Mouse (Mus musculus) kidney, postnatal 10 days (tissue): ENCODE measurements around the gene Kbtbd13.
A peak's percentile ranks its signal among the peaks of the same experiment; 100 is the strongest.

Source experiments
- DNase-seq: peaks from one replicate; pipeline ENCODE4 v3.0.0; 2021; ENCODE audit warnings: mixed read lengths

Gene Kbtbd13

DNA sequence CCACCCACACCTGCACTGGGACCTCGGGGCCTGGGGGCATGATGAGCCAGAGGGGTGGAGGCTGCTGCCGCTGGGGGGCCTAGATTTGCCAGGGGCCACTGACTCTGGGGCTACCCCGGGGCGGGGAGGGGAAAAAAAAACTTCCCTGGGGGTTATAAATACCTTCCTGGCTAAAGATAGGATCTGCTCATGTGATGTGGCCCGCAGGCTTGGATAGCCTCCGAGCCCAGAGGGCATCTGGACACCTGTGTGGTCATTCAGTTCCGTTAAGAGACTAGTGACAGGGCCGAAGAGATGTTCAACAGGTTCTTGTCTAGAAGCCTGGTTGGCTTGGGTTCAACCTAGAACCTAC is at the start of gene Kbtbd13:
TSS of gene Kbtbd13 (minus strand) at position 40 of the 352 bp plus-strand sequence.
- no peak for DNase-seq

DNA sequence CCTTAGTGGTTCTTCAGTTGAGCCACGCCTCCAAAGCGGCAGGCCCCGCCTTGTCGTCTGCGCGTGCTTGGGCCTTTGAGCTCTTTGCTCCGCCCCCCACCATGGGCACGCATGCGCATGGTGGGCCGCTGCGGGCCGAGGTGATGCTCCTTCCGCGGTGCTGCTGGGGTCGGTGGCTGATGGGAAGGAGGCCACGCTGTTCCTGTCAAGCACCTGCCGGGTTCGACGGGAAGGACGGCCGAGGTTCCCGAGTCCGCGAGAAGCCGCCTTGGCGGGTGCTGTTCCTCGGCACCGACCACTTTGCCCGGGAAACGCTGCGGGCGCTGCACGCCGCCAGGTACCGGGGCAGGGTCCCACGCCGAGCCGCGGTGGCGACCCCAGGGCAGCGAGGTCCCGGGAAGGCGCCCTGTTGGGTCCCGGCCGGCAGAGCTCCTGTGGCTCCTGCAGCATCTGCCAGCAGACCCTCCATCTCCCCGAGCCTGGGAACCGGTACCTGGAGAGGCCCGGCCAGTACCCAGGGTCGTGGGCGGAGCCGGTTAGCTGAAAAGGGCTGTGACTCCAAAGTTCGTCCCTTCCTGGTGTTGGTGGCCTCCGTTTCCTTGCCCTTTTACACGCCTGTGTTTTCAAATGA is 44.3 kb upstream of the Kbtbd13 start, which contains the start of gene Mtfmt:
TSS of gene Mtfmt (plus strand) at position 112 of the 631 bp plus-strand sequence.
- DNase-seq: peak; percentile 97

DNA sequence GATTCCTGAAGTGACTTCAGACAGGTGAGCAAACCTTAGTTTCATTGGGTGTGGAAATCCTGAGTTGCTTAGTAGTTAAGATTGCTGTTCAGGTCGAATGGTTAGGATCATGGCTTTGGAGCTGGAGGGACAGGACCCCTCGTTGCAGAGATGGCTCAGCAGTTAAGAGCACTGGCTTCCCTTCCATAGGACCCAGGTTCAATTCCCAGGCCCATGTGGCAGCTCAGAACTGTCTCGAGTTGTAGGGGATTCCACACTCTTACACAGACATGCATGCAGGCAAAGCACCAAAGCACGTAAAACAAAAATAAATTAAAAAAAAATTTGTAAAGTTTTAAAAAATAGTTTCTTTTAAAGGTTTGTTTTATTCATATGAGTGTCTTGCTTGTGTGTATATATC is 43.8 kb upstream of the Kbtbd13 start:
- no peak for DNase-seq

DNA sequence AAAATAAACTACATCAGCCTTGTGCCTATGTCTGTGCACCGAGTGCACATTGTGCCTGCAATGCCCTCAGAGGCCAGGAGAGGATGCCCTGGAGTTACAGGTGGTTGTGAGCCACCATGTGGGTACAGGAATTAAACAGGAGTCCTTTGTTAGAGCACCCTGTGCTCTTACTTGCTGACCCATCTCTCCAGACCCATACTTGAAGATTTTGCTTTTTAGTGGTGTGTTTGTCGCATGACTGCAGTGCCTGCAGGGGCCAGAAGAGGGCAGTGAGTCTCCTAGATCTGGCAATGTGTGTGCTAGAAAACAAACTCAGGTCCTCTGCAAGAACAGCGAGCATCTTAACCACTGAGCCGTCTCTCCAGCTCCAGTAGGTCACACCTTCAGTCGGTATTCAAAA is 42.7 kb upstream of the Kbtbd13 start:
- DNase-seq: peak; percentile 64

DNA sequence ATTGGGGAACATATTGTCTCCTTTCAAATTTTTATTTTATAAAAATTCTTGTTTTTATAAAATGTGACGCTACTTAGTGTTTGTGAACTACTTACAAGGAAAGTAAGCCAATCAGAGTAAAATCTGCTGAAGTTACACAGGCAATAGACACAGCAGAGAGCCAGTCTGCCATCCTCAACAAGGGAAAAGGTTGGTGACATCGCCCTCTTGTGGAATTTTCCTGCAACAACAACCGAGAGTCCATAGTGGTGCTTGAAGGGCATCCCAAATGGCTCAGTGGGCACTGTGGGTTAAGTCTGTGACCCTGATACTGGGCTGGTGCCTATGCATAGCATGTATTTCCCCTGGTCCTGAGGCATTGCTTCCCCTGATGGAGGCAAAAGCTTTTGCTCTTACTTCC is 40.8 kb upstream of the Kbtbd13 start:
- peak; percentile 91 for DNase-seq

DNA sequence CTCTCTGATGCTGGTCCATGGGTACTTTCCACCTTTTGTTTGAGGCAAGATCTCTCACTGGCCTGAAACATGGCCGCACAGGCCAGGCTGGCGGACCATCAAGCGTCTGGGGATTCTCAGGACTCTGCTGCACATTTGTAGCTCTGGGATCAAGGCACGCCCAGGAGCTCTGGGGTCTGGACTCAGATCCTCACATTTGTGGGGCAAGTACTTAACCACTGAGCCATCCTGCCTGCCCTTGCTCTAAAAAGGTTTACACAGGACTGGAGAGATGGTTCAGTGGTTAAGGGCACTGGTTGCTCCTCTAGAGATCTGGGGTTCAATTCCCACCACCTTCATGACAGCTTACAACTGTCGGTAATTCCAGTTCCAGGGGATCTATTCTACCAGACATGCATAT is 39.5 kb upstream of the Kbtbd13 start:
- DNase-seq: no peak

DNA sequence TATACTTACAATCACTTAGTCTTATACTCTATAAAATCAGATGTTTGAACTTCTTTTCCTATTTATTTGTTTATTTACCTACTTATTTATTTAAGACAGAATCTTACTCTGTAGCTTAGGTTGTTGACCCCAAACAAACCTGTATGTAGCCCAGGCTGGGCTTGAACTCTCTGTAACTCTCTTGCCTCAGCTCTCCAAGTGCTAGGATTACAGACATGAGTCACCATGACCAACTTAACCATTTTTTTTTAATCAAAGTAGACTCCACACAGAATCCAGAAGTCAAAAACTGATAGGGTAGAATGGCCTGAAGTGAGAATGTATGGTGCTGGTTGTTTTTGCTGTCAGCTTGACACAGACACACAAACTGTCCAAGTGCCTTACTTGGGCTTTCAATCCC is 38.9 kb upstream of the Kbtbd13 start:
- no peak for DNase-seq

DNA sequence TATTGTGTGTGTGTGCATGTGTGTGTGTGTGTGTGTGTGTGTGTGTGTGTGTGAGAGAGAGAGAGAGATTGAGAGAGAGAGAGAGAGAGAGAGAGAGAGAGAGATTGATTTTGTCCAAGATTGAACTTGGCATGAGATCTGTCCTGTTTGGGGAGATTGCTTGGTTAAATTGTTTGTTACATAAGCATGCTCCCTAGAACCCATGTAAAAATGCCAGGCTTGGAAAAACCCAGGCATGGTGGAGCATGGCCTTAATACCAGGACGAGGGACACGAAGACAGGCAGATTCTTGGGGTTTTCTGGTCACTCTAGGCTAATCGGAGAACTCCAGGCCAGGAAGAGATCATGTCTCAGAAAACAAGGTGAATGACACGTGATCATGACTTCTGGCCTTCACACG is 36.6 kb upstream of the Kbtbd13 start:
- DNase-seq: no peak

DNA sequence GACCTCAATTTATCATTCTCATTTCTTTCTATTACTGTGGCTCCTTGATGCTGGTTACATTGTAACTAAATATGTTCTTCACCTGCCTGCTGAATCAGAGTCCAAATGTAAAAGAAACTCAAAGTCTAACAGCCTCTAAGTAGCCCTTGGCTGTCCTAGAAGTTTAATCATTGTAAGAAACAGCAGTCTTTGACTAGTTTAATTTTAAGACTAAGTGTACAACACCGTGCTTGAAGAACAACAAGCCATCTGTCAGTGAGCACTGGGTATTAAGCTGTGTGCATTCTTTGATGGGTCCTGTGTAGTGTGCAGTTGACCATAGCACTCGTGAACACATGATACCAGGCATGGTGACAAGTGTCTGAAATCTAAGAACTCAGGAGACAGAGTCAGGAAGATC is 36.1 kb upstream of the Kbtbd13 start:
- no peak for DNase-seq

DNA sequence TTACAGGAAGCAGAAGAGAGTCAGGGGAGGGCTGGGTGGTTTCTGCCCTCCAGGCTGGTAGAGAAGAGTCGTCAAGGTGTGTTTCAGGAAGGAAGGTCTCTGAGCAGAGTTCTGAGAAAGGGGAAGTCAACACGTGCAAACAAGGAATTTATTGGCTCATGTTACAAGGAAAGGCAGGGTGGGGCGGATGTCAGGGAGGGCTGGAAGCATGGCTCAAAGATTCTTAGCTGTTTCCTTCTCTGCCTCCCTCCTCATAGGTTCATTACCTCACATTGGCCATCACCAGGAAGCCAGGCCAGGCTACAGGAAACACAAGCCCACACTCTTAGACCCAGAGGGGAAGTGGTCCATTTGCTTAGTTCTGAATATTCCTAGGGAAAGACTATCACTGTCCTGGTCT is 32.9 kb upstream of the Kbtbd13 start:
- no peak for DNase-seq

DNA sequence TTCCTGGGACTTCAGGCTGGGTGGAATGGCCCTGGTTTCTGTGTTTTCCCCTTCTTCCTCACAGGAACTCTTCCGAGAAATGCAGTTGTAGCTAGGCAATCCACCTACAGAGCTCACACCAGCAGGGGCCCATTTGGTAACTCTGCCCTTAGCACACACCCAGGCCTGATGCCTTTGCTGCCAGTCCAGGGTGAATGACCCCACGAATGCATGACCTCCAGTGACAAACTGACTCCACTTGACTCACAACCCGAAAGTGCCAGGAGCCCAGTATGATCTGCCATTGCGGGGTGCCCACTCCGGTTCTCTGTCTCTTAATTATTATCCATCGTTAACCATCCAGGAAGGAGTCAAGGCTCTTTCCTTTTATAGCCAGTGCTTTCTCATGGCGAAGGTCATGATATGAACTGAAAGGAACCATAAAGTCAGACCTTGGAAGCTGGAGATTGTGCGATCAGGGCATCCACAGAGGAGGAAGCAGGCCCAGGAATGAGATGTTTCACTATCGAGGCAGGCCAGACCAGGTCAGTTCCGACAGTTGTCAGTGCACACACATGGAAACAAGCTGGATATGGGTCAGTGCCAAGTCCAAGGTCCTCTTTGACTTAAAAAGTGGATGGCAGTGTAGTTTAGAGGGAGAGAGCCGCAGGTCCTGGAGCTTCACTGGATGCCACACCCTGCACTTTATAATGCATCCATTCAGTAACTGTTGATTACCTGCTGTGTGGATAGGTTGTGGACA is 31.5 kb upstream of the Kbtbd13 start, which contains the start of gene Slc51b:
TSS of gene Slc51b (minus strand) at position 196 of the 742 bp plus-strand sequence.
- peak; percentile 69 for DNase-seq

DNA sequence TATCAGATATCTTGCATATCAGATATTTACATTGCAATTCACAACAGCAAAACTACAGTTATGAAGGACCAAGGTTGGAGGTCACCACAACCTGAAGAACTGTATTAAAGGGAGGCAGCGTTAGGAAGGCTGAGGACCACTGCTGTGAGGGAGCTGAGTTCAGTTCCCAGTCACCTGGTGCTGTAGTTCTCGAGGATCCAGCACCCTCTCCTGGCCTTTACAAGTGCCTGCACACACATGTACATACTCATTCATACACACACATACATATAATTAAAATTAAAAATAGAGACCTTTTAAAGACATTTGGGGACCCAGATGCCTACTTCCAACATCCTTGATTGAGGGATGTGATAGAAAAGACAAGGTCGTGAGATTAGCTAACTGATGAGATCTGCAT is 28.2 kb upstream of the Kbtbd13 start:
- DNase-seq: no peak

DNA sequence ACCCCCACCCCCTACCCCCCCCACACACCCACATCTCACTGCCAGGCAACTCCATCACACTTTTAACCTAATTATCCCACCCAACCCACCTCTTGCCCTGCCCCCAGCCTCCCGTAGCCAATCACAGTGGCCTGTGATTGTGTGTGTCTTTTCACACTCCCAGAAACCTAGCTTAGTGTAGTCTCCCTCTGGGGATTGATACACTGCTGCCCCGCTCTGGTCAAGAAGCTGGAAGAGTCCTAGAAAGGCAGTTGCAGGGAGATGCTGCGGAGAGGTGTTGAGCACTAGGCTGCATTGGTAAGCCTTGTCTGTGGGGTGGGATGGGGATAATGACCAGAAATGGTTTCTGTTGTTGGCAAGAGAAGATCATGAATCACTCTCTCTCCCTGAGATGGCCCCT is 26.3 kb upstream of the Kbtbd13 start:
- DNase-seq: no peak

DNA sequence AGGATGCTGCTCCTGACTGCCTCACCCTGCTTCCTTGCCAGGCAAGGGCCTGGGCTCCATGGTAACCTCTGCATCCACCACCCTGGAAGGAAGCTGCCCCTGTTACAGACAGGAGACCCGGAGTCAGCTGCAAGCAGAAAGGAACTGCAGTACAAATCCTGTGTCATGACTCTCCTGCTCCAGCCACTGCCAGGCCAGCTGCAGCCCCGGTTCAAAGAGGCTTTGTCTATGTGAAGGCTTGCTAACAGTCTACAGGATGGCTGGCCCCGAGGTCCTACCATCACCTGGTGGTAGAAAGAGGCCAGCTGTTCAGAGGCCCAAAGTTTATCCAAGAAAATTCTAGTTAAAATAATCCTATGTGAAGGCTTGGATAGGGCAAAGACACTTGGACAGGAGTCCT is 19.9 kb upstream of the Kbtbd13 start:
- DNase-seq: no peak

DNA sequence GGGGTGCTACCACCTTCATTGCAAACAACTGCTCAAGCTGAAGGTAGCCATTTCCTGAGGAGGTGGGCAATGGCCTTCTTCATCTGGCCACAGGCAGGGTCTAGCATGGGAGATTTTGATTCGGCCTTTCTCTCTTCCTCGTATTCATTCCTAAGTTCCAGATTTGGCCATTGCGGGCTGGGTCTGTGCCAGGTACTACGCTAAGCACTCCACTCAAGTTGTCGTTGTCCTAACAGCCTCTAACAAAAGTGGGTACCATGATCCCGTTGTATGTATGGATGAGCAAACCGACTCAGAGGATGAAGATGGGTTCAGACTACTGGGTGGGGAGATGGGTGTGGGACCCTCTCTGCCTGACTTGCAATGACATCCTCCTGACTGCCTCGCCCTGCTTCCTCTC is 18.9 kb upstream of the Kbtbd13 start:
- DNase-seq: no peak

DNA sequence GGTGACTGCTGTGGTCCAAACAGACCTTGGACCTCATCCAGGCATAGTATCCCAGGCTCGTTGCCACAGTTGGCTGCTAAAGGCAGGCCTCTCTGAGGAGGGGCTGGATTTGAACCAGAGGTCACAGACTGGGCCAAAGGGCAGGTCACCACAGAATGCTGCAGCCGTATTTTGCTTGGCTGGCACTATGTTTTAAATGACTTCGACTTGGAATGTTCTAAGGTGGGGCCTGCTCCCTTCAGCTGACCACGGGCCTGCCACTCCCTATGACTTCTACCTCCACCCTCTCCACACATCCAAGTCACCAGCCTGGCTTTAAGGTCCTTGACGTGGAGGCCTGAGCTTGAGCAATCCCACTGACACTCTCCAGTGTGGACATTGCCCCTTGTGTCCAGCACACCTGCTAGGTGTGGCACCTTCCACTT is 17.4 kb upstream of the Kbtbd13 start:
- peak; percentile 76 for DNase-seq

DNA sequence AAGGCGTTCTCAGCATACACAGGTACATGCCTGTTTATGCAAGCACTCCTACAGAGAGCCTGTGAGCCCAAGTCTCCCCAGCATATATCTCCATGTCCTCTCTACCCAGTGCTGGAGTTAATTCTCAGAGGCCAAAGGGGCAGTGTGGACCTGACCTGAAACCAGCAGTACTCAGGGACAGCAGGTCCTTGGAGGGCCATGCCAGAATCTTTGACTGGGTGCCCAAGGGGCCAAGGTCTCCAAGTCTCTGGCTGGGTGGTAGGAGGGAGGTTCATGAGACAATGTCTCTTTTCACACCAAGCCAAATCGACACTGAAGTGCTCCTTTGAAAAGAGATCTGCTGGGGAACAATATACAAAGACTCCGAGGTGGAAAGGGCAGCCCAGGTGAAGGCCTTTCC is 16.4 kb upstream of the Kbtbd13 start:
- no peak for DNase-seq

DNA sequence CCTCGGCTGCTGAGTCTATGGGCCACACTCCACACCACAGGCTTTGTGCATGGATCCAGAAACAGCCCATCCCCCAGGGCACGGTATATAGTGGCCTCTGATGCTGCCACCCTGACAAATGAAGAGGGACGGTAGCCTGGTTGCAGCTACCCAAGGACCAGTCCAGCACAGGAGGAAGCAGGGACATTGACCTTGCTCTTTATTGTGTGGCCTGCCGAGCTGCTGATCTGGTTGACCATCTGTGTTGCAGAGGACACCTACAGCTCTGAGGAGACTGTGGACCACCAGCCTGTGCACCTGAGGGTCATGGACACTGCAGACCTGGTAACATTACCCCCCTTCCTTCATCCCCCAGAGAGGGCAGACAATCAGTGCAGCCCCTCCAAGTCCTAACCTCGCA is 15.9 kb upstream of the Kbtbd13 start:
- no peak for DNase-seq

DNA sequence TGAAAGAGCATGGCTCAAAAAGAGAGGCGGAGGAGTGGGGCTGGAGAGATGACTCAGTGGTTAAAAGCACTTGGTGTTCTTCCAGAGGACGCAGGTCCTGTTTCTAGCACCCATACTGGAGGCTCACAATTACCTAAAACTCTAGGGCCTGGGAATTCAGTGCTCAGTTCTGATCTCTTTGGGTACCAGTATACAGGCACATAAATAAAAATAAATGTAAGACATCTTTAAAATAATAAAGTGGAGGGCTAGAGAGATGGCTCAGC is 13.7 kb upstream of the Kbtbd13 start:
- DNase-seq: no peak

DNA sequence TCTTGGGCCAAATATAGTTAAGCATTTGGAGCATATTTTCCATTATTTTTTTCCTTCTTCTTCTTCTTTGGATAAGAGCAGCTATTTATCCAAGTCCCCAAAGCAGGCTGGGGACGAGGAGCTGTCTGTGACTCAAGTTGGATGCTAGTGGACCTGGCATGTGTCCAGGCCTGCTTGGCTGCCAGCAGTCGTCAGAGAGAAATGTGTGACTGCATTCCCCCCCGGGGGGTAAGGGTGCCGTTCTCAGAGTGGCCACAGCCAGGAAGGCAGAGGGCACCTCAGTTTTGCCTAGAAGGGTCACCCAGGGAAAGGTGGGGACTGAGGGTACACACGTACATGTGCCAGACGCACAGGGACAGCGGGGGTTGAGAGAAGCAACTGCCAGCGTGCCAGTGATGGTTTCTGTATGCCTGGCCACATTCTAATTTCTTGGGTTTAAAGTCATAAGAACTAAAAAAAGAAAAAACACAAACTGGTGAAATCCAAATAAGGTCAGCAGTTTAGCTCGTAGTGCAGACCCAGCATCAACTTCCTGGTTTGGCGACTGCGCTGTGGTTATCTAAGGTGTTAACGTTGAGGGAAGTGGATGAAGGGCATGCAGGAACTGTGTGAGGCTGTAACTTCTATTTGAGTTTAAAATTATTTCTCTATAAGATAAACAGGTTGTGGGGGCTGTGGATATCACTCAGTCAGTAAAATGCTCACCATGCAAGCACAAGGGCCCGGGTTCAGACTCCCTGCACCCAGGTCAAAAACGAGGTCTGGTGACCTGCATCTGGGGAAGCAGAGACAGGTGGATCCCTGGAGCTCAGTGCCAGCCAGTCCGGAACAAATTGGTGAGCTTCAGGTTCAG is 13.1 kb upstream of the Kbtbd13 start:
- DNase-seq: peak; percentile 90

DNA sequence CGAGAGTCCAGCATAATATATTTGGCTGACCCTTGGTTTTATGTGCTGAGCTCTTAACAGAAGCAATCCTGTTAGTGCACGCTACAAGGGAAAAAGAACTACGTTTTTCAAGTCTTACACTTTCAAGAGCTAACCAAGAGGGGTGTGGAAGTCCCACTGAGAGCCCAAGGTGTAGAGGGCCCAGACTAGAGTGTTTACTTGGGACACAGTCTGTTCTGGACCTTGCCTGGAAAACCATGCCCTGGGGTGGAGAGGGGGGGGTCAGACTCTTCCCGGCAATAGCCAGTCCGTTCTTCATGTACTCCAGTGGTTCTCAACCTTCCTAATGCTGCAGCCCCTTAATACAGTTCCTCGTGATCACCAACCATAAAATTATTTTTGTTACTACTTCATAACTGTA is 8.5 kb upstream of the Kbtbd13 start:
- no peak for DNase-seq

DNA sequence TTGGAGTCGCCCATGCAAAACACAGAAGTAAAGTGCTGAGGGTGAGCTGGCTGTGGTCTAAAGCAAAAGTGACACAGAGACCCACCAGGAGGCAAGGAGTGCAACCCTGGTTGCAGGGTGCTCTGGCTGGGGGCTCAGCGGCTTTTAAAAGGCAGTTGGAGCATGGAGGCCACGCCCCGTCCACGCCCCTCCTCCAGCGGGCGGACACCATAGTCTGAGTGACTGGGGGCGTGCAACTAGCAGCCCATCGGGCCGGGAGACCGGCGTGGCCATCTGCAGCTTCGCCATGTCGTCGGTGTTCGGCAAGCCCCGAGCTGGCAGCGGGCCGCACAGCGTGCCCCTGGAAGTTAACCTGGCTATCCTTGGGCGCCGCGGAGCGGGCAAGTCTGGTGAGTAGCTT is 6.8 kb upstream of the Kbtbd13 start, which contains the start of gene Rasl12:
TSS of gene Rasl12 (plus strand) at position 228 of the 400 bp plus-strand sequence.
- DNase-seq: peak; percentile 89

DNA sequence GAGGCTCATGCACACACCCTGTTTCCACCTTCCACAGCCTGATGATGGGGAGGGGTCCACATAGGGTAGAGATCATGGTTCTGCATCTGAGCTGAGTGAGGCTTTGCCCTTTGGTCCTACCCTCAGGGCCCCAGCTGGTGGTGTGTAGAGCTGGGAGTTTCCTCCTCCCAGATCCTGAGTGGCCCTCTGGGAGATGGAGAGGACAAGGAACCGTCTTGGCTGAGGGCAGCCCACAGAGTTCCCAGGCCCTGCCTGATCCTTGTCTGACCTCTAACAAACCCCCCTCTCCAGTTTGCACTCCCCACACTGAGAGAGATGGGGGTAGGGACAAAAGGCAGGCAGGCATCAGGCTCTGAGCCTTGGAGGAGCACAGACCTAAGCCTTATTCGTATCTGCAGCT is 2.9 kb upstream of the Kbtbd13 start:
- no peak for DNase-seq

DNA sequence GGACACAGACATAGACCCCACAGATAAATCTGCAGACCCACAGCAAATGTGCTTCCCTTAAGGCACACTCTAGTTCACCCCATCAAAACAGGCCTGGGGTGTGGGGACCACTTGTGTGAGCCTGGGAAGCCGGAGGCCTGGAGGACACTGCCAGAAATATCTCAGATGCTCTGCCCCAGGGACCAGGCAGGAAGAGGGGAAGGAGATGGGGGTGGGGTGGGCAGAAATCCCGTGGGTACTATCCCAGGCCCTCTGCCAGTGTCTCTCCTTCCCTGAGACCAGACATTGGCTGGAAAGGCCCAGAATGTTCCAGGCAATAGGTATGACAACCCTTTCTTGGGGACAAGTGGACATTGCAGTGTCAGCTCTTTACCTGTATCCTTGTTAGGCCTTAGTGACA is 2.2 kb upstream of the Kbtbd13 start:
- DNase-seq: no peak
